Mouse (Mus musculus) bone marrow, adult 2 months (tissue): ENCODE results near the gene Adgb.
A peak's percentile ranks its signal among the peaks of the same experiment; 100 is the strongest.

Experiments
- CTCF ChIP-seq: fragments of 200-500 bp; IDR thresholded peaks from 2 replicates; pipeline ENCODE4 v1.5.1; 2011; ENCODE audit warnings: low read length, control low read depth; ENCODE audit not compliant: control insufficient read depth, insufficient read depth
- POLR2A ChIP-seq: fragments of 200-500 bp; IDR thresholded peaks from 2 replicates; pipeline ENCODE4 v1.6.1; 2011; ENCODE audit warnings: low read depth, mild to moderate bottlenecking, control low read depth, low read length, borderline replicate concordance; ENCODE audit not compliant: control insufficient read depth

DNA sequence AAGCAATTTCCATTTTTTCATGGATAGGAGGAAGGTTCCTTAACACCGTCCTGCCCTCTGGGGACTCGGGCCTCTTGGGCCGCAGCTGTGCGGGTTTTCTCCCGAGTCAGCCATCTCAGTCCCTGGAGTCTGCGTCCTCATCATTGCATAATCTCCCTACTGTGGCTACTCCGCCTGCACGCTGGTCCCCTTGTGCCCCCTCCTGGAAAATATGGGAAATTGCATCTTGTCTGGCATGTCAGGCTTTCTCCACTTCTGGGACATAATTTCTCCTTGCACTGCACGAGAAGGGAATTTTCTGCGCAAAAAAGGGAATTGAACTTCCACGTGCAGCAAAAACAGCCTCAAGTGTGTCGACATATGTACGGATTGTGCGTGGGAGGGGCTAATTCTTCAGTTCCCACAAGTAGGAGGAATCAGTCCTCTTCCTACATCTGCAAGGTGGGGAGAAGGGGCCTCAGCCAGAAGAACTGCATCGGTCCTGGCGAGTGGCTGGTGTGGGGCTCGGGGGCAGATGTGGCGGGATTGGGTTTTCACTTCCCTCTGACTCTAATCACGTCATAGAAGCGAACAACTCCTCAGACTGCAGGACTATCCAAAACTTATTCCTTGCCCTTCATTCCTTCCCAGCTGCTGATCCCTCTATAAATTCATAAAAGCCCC is 150.9 kb downstream of the Adgb start:
- peak; percentile 87 for TF ChIP-seq CTCF
- no peak for TF ChIP-seq POLR2A
